Mouse (Mus musculus): Measurements from ENCODE around the gene Snx6.
"Not testable (repeated sequence)": the region's sequence is repeated elsewhere in the genome, so short reads cannot be mapped to it uniquely, and the experiment has no call there.

Gene Snx6

DNA sequence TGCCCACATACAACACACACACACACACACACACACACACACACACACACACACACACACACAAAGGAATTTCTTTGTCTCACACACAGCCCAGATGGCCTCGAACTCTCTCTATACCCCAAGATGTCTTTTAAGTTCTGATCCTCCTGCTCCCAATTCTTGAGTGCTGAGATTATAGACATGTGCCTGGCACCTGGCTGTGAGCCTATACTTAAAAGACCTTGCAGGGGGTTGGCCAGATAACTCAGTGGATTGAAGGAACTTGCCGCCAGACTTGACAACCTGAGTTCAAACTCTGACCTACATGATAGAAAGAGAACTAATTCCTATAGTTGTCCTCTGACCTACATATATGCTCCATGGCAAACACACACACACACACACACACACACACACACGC lies 8.0 kb upstream of the Snx6 start:
- no peak for DNase-seq (ENCODE audit: low spot score in 2 of 2)

GRCm38 (mm10) chr12:54796516-54797195 lies 1.2 kb upstream of the Snx6 start:
- DNase-seq (ENCODE audit: low spot score in 2 of 2) = no peak

DNA sequence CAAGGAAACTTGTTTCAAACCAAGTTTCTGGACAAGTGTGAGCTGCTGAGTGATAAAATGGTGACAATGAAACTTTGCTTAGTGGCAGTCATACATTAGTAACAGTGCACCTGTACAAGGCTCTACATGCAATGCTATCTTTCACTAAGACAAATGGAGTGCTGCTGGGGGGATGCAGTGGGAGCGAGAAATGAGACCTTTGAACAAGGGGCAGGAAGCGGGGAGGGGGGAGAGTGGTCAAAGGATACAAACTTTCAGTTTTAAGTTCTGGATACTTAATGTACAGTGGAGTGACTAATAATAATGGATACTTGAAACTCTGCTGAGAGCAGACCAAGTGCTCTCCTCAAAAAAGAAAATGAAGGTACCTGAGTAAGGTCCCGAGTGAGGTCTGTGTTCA lies 1.1 kb downstream of the Snx6 start:
- DNase-seq (ENCODE audit: low spot score in 2 of 2) = no peak

DNA sequence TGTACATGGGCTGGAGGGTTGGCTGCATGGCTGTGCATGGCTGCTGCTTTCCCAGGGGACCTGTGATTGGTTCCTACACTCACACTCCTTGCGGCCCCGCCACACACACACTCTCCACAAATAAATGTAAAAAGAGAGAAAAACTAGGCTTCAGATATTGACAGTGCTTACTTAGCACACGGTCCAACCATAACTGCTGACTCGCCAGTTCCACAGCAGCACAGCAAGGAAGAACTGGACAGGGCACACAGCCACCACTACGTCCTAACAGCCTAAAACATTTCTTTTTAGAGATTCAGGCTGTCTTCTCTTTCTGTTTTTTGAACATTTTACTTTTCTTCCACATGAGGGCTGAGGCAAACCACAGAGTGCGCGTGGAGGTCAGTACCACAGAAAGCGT lies 4.0 kb downstream of the Snx6 start:
- no peak for DNase-seq (ENCODE audit: low spot score in 2 of 2)

GRCm38 (mm10) chr12:54789346-54790143 lies 6.0 kb downstream of the Snx6 start:
- no peak for DNase-seq (ENCODE audit: low spot score in 2 of 2)

DNA sequence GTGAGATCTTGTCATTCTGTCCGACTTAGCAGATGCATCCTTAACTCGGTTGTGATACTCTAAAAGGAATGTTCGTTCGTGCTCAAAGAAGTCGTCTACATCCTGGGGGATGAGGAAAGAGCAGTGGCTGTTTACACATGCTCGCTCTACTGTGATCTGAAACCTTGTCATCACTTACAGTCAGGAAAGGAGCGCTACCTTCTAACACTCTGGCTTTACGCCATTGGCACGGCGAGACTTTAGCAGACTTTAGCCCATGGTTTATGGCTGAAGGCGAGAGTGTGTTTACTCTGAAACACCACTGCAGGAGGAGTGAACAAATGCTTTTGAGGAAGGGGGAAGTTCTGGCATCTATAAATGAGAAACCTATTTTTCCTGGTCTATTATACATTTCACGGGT lies 31.9 kb downstream of the Snx6 start:
- DNase-seq (ENCODE audit: low spot score in 2 of 2) = no peak

- no peak for DNase-seq (ENCODE audit: low spot score in 2 of 2)
Measured at GRCm38 (mm10) chr12:54760676-54761075, 34.8 kb downstream of the Snx6 start.

DNA sequence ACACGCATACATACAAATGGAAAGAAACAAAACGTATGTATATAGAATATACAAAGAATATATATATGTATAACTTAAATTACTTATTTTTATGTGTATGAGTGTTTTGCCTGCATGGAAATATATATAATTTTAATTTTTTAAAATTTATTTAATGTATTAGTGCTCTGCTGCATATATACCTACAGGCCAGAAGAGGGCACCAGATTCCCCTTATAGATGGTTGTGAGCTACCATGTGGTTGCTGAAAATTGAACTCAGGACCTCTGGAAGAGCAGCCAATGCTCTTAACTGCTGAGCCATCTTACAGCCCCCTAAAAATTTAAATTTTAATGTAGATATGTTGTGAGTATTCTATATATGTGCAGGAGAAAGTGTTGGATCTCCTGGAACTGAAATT lies 36.7 kb downstream of the Snx6 start:
- no peak for DNase-seq (ENCODE audit: low spot score in 2 of 2)

GRCm38 (mm10) chr12:54748647-54749046 lies 46.9 kb downstream of the Snx6 start:
- DNase-seq (ENCODE audit: low spot score in 2 of 2) = no peak

- DNase-seq (ENCODE audit: low spot score in 2 of 2) = not testable (repeated sequence)
Measured at GRCm38 (mm10) chr12:54738661-54739243, 56.8 kb downstream of the Snx6 start.

- not testable (repeated sequence) for DNase-seq (ENCODE audit: low spot score in 2 of 2)
Measured at GRCm38 (mm10) chr12:54737891-54738660, 57.4 kb downstream of the Snx6 start.

DNA sequence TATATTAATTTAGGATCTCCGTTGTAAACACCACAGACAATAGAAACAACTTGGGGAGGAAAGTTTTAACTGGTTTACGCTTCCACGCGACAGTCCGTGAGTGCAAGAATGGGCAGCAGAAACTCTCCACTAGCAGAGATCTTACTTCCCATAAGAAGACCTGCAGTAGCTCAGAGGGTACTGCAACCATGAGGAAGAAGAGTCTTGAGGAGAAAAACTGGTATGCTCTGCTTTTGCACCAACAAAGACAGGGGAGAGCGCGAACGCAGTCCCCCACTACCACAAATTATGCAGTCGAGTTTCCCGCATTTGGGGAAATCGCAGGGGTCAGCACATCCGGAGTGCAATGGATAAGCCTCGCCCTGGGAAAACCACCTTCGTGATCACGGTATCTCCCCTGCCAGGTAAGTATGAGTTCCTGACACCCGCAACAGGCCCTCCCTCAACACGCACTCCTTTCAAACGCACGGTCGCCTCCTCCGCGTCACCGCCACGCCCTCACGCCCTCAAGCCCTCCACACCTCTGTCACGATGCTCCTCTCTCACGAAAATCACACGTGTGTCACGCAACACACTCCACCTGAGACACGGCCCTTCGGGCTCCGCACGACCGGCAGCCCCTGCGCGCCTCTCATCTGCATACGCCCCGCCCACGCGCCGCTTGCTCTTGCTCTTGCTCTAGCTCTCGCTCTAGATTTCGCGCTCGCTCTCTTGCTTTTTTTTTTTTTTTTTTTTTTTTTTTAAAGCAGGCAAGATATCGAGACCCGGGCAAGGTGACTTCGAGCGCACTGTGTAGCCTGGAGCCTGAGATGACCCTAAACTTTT lies 61.0 kb downstream of the Snx6 start:
- peak in 1 of 2 experiments; percentile 34 for DNase-seq (ENCODE audit: low spot score in 2 of 2)

GRCm38 (mm10) chr12:54729140-54730059 lies 66.1 kb downstream of the Snx6 start:
- not testable (repeated sequence) for DNase-seq (ENCODE audit: low spot score in 2 of 2)

DNA sequence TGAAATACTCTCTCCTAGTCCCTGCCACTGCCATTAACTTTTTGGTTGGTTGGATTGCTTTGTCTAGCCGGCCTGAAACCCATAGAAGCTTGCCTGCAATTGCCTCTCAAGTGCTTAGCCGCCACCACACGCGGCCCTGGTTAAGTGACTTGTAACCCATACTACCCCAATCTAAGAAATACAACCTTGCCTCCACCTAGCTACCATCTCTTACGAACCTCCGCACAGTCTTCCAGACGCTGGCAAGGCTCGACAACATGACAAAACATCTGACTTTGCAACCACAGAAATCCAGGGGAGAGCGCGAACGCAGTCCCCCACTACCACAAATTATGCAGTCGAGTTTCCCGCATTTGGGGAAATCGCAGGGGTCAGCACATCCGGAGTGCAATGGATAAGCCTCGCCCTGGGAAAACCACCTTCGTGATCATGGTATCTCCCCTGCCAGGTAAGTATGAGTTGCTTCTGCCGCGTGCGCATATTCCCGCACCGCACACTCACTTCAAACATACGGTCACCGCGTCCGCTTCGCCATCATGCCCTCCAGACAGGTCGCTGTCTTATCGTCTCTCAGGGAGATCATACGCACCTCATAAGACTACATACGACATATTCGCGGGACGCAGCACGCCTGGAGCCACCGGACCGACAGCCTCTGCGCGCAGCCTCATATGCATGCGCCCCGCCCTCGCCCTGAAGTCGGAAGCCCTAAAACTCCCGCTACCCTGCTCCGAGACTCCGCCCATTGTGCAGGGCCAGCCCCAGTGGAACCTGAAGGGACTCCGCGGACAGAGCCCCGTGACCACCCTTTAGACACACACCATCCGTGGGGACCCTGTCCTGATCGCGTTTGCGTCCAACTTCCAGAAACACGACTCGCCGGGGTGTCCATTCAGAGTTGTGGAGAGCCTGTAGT lies 76.4 kb downstream of the Snx6 start:
- DNase-seq (ENCODE audit: low spot score in 2 of 2) = not testable (repeated sequence)

- DNase-seq (ENCODE audit: low spot score in 2 of 2) = not testable (repeated sequence)
Measured at GRCm38 (mm10) chr12:54717516-54717915, 78.0 kb downstream of the Snx6 start.

DNA sequence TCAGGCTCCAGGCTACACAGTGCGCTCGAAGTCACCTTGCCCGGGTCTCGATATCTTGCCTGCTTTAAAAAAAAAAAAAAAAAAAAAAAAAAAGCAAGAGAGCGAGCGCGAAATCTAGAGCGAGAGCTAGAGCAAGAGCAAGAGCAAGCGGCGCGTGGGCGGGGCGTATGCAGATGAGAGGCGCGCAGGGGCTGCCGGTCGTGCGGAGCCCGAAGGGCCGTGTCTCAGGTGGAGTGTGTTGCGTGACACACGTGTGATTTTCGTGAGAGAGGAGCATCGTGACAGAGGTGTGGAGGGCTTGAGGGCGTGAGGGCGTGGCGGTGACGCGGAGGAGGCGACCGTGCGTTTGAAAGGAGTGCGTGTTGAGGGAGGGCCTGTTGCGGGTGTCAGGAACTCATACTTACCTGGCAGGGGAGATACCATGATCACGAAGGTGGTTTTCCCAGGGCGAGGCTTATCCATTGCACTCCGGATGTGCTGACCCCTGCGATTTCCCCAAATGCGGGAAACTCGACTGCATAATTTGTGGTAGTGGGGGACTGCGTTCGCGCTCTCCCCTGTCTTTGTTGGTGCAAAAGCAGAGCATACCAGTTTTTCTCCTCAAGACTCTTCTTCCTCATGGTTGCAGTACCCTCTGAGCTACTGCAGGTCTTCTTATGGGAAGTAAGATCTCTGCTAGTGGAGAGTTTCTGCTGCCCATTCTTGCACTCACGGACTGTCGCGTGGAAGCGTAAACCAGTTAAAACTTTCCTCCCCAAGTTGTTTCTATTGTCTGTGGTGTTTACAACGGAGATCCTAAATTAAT lies 81.5 kb downstream of the Snx6 start:
- peak; percentile 61 to 72 for DNase-seq (ENCODE audit: low spot score in 2 of 2)

DNA sequence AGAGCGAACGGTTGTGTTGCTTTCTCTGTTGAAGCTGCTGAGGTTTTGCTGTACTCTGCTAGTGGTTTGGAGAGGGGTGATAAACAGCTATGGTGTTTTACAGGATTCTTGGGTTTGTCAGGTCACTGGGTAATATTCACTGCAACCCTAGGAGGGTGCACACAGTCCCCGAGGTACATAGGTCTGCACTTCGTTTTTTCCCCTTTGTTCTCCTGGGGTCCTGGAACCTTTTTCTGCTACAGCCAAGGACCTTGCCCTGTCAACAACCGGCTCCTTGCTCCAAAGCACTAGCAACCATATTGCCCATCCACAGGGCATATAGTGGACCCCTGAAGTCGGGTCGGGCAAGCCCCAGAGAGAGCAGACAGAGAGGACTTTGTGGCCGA lies 85.0 kb downstream of the Snx6 start:
- DNase-seq (ENCODE audit: low spot score in 2 of 2) = peak; percentile 37 to 78
